ENCODE assay signal across 8 mouse cellular contexts in genomic region chr10:121505929-121506328, GRCm38 (mm10). TPM values are rescaled to one million over a fixed set of nuclear protein-coding genes. Genes with fewer than 3 reads are reported as not detected.
DNase-seq lines count a peak whose midpoint lies in the region; ATAC-seq and TF ChIP-seq lines count a peak whose summit lies in the region.

No protein-coding gene starts in this region.

- peak; percentile 35 for DNase-seq in cerebellum, adult 9-10 months
- DNase-seq in cerebellum, postnatal 25 days = no peak
- DNase-seq in lung, postnatal 0 days (ENCODE audit: low spot score) = no peak
- DNase-seq in lung, adult 2 months = no peak
- DNase-seq in liver, embryonic 14.5 days (ENCODE audit: low read depth in 3 of 3, low spot score in 3 of 3) = no peak
- no peak for DNase-seq in stomach, postnatal 0 days (ENCODE audit: low spot score)
- DNase-seq in layer of hippocampus, adult 9-11 months = no peak
- no peak for DNase-seq in frontal cortex, adult 2 months (ENCODE audit: extremely low spot score in 1 of 2, low spot score in 1 of 2)

- TF ChIP-seq EP300 in lung, postnatal 0 days (IDR thresholded peaks at IDR 0.05) = peak; percentile 46
- TF ChIP-seq EP300 in liver, embryonic 14.5 days (IDR thresholded peaks at IDR 0.05; ENCODE audit: low read depth) = no peak
- TF ChIP-seq EP300 in stomach, postnatal 0 days (optimal IDR thresholded peaks at IDR 0.05) = no peak

- H3K4me2 ChIP-seq in lung, postnatal 0 days (replicated peaks; ENCODE audit: low read depth, low read length) = peak overlapping the region; percentile 61
- peak overlapping the region; percentile 88 for H3K4me2 ChIP-seq in liver, embryonic 14.5 days (ENCODE audit: low read depth)
- peak overlapping the region; percentile 63 for H3K4me2 ChIP-seq in stomach, postnatal 0 days (replicated peaks; ENCODE audit: low read depth)

- TF ChIP-seq CTCF in lung, postnatal 0 days (IDR thresholded peaks at IDR 0.05) = no peak
- TF ChIP-seq CTCF in lung, adult 2 months (IDR thresholded peaks at IDR 0.05; ENCODE audit: insufficient read depth, low read length) = no peak
- TF ChIP-seq CTCF in liver, embryonic 14.5 days (IDR thresholded peaks at IDR 0.05; ENCODE audit: low read depth) = no peak
- TF ChIP-seq CTCF in stomach, postnatal 0 days (IDR thresholded peaks at IDR 0.05; ENCODE audit: low read depth) = no peak

- ATAC-seq in lung, postnatal 0 days = no peak
- no peak for ATAC-seq in liver, embryonic 14.5 days (ENCODE audit: insufficient read depth)
- no peak for ATAC-seq in stomach, postnatal 0 days (ENCODE audit: low FRiP score, low TSS enrichment)

- H3K27me3 ChIP-seq in lung, postnatal 0 days (replicated peaks; ENCODE audit: insufficient read depth, low read length) = no peaks in the 10 kb centered on the region
- no peaks in the 10 kb centered on the region for H3K27me3 ChIP-seq in liver, embryonic 14.5 days (ENCODE audit: control insufficient read depth, insufficient read depth, low read length)
- H3K27me3 ChIP-seq in stomach, postnatal 0 days (ENCODE audit: control insufficient read depth, insufficient read depth, low read length) = no peaks in the 10 kb centered on the region

- H3K9me3 ChIP-seq in lung, postnatal 0 days (ENCODE audit: low read length) = no peaks in the 10 kb centered on the region
- H3K9me3 ChIP-seq in liver, embryonic 14.5 days (ENCODE audit: control insufficient read depth, low read length) = no peaks in the 10 kb centered on the region
- no peaks in the 10 kb centered on the region for H3K9me3 ChIP-seq in stomach, postnatal 0 days (ENCODE audit: control insufficient read depth, low read length)

- H3K9ac ChIP-seq in lung, postnatal 0 days (replicated peaks; ENCODE audit: low read depth) = no peak overlapping the region
- peak overlapping the region; percentile 3; the same call in 1 of the 2 replicates for H3K9ac ChIP-seq in liver, embryonic 14.5 days (replicated peaks)
- H3K9ac ChIP-seq in stomach, postnatal 0 days (ENCODE audit: low read length) = no peak overlapping the region

- no peak overlapping the region for H3K4me3 ChIP-seq in lung, postnatal 0 days (ENCODE audit: low read depth, low read length)
- no peak overlapping the region for H3K4me3 ChIP-seq in lung, adult 2 months (replicated peaks; ENCODE audit: extremely low read depth, low read depth, low read length)
- H3K4me3 ChIP-seq in liver, embryonic 14.5 days (ENCODE audit: insufficient read depth in 1 of 2, low read depth in 2 of 2, low read length in 2 of 2) = peak overlapping the region in 1 of 2 experiments; percentile 39; a peak in 2 of 4 replicates
- H3K4me3 ChIP-seq in stomach, postnatal 0 days (ENCODE audit: low read depth, low read length) = no peak overlapping the region

- no peak for TF ChIP-seq POLR2A in lung, adult 2 months (IDR thresholded peaks at IDR 0.05; ENCODE audit: borderline replicate concordance, extremely low read depth, low read depth, low read length)

- H3K27ac ChIP-seq in lung, postnatal 0 days (ENCODE audit: low read length) = peak overlapping the region; percentile 79
- peak overlapping the region; percentile 82 for H3K27ac ChIP-seq in liver, embryonic 14.5 days
- H3K27ac ChIP-seq in stomach, postnatal 0 days (replicated peaks) = peak overlapping the region; percentile 67; the same call in 1 of the 2 replicates

- 36% methylated on average over 7 of the region's 7 CpGs for WGBS in lung, postnatal 0 days
- WGBS in lung, adult 2 months = 43% methylated on average over 7 of the region's 7 CpGs
- 41% methylated on average over 7 of the region's 7 CpGs for WGBS in liver, embryonic 14.5 days (ENCODE audit: insufficient replicate concordance)
- WGBS in stomach, postnatal 0 days = 45% methylated on average over 7 of the region's 7 CpGs

- H3K4me1 ChIP-seq in lung, postnatal 0 days (ENCODE audit: insufficient read depth, low read depth, low read length) = peaks cover 4% of the 10 kb centered on the region; the same call in 1 of the 2 replicates
- H3K4me1 ChIP-seq in lung, adult 2 months (ENCODE audit: control insufficient read depth, insufficient read depth, low read length) = 0 out of 2 replicates have a peak, but pooled peaks cover 4% of the 10 kb centered on the region
- H3K4me1 ChIP-seq in liver, embryonic 14.5 days (replicated peaks; ENCODE audit: control insufficient read depth in 2 of 2, insufficient read depth in 2 of 2, low read length in 1 of 2) = peaks cover 33 to 44% of the 10 kb centered on the region in 2 experiments
- H3K4me1 ChIP-seq in stomach, postnatal 0 days (replicated peaks; ENCODE audit: control insufficient read depth, insufficient read depth) = peaks cover 5% of the 10 kb centered on the region

- H3K36me3 ChIP-seq in lung, postnatal 0 days (ENCODE audit: insufficient read depth, low read length) = no peaks in the 10 kb centered on the region
- H3K36me3 ChIP-seq in liver, embryonic 14.5 days (replicated peaks; ENCODE audit: control insufficient read depth, insufficient read depth, low read depth) = no peaks in the 10 kb centered on the region
- no peaks in the 10 kb centered on the region for H3K36me3 ChIP-seq in stomach, postnatal 0 days (ENCODE audit: control insufficient read depth, insufficient read depth, low read length)

RNA-seq across cellular contexts. Expression of gene Rassf3, which starts 29.8 kb away (rescaled TPM):
- polyA plus RNA-seq in lung, postnatal 0 days (2015; fragmentation: Nextera tagmentation; extraction: Ambion mirVana) = 22.9 and 26.4 TPM in 2 replicates
- polyA plus RNA-seq in lung, adult 2 months (2012; rRNA removed) = 66.7 and 97.0 TPM in 2 replicates
- 5.7 and 8.6 TPM in 2 replicates for polyA plus RNA-seq in liver, embryonic 14.5 days (2012; rRNA removed)
- 7.9 and 10.8 TPM in 2 replicates for polyA plus RNA-seq in liver, embryonic 14.5 days (2014; fragmentation: Nextera tagmentation; extraction: Ambion mirVana)
- 19.2 and 20.0 TPM in 2 replicates for polyA plus RNA-seq in stomach, postnatal 0 days (2015; fragmentation: Nextera tagmentation; extraction: Ambion mirVana)
- polyA plus RNA-seq in frontal cortex, adult 2 months (2012; rRNA removed) = 18.0 and 21.5 TPM in 2 replicates
